Mouse (Mus musculus) limb, embryonic 13.5 days (tissue): ENCODE results near the gene Rhbdl2. TPM values are rescaled to one million over a fixed set of nuclear protein-coding genes. Genes with fewer than 3 reads are reported as not detected.

ENCODE experiments used
- ATAC-seq: fragments of 200-750 bp; cut with Nextera tagmentation; 2 replicates; pipeline ENCODE4 v1.8.0; 2017; ENCODE audit warnings: low read depth, moderate number of reproducible peaks, moderate TSS enrichment; ENCODE audit not compliant: low FRiP score
- H3K27ac ChIP-seq: fragments of 300-500 bp; sonication (generic); 2 replicates; pipeline ENCODE4 v1.5.1; 2015; ENCODE audit warnings: inconsistent platforms, mild to moderate bottlenecking, moderate library complexity
- H3K27me3 ChIP-seq: fragments of 300-500 bp; sonication (generic); 2 replicates; pipeline ENCODE4 v1.6.1; 2015; ENCODE audit warnings: mild to moderate bottlenecking, inconsistent platforms
- H3K36me3 ChIP-seq: fragments of 300-500 bp; sonication (generic); 2 replicates; pipeline ENCODE4 v1.6.1; 2015; ENCODE audit warnings: inconsistent platforms, mild to moderate bottlenecking, moderate library complexity
- H3K4me1 ChIP-seq: fragments of 300-500 bp; sonication (generic); 2 replicates; pipeline ENCODE4 v1.6.1; 2015; ENCODE audit warnings: inconsistent platforms
- H3K4me2 ChIP-seq: fragments of 300-500 bp; sonication (generic); replicated peaks from 2 replicates; pipeline ENCODE4 v1.6.1; 2015; ENCODE audit warnings: inconsistent platforms, mild to moderate bottlenecking, moderate library complexity
- H3K4me3 ChIP-seq: fragments of 300-500 bp; sonication (generic); 2 replicates; pipeline ENCODE4 v1.5.1; 2015; ENCODE audit warnings: moderate library complexity, mild to moderate bottlenecking, inconsistent platforms
- H3K9ac ChIP-seq: fragments of 300-500 bp; sonication (generic); 2 replicates; pipeline ENCODE4 v1.6.1; 2015; ENCODE audit warnings: mild to moderate bottlenecking, inconsistent platforms
- H3K9me3 ChIP-seq: fragments of 300-500 bp; sonication (generic); 2 replicates; pipeline ENCODE4 v1.6.1; 2016; ENCODE audit warnings: inconsistent platforms
- WGBS: fragments of 180-500 bp; shearing (Covaris S2); methylation state at CpG from one replicate; pipeline ENCODE4 v1.1.7; 2015; 5-methylcytosine and 5-hydroxymethylcytosine counted together
- polyA plus RNA-seq: library from polyadenylated mRNA; unstranded; fragments of >200 nt; fragmentation: Nextera tagmentation; extraction: Ambion mirVana; gene quantifications from 2 replicates; pipeline ENCODE4 v1.2.1, GENCODE M21; 2015

The Rhbdl2 gene
- polyA plus RNA-seq, 1 experiment from 2014 or later: 3.3 TPM

- 78% methylated on average over 4 of the region's 4 CpGs for WGBS
- H3K27me3 ChIP-seq: no peaks in the 10 kb centered on the region
- H3K9me3 ChIP-seq: no peaks in the 10 kb centered on the region
- no peak overlapping the region for H3K4me2 ChIP-seq
- H3K27ac ChIP-seq: no peak overlapping the region
- H3K4me1 ChIP-seq: no peaks in the 10 kb centered on the region
- no peak overlapping the region for H3K9ac ChIP-seq
- no peak for ATAC-seq
- no peaks in the 10 kb centered on the region for H3K36me3 ChIP-seq
- no peak overlapping the region for H3K4me3 ChIP-seq
Measured at GRCm38 (mm10) chr4:123856888-123857287, 69.2 kb downstream of the Rhbdl2 start.

DNA sequence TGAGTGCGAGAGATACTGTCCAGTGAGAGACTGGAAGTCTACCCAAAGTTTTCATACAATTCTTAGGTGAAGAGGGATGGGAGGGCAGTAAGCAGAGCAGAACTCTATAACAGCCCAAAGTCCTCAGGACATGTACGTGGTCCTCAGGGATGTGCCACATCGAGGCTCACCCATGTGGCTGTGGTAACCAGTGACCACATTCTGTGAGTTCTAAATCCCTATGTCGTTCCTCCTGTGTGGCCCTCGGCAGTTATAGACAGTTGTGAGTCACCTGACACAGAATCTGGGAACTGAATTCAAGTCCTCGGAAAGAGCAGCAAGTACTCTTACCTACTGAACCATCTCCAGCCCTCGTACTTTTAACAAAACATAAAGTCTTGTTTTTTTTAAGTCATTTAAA, 70.4 kb downstream of the Rhbdl2 start:
- 85% methylated on average over 7 of the region's 7 CpGs for WGBS
- Histone ChIP-seq H3K9ac (no peak overlapping the region), H3K4me3 (no peak overlapping the region), H3K4me1 (no peaks in the 10 kb centered on the region), H3K27me3 (no peaks in the 10 kb centered on the region), H3K9me3 (no peaks in the 10 kb centered on the region), H3K27ac (no peak overlapping the region), H3K4me2 (no peak overlapping the region), H3K36me3 (no peaks in the 10 kb centered on the region)
- no peak for ATAC-seq

GRCm38 (mm10) chr4:123859379-123859778, 71.7 kb downstream of the Rhbdl2 start, which contains the start of gene 4933427I04Rik:
4933427I04Rik (plus strand) TSS chr4:123859679.
- Histone ChIP-seq H3K4me2 (no peak within 1 kb of the TSS), H3K9ac (no peak within 1 kb of the TSS), H3K4me3 (no peak within 1 kb of the TSS), H3K9me3 (no peaks in the 10 kb centered on the region), H3K27me3 (no peaks in the 10 kb centered on the region), H3K36me3 (no peaks in the 10 kb centered on the region), H3K4me1 (no peaks in the 10 kb centered on the region), H3K27ac (no peak within 1 kb of the TSS)
- ATAC-seq: no peak
- 80% methylated on average over 3 of the region's 3 CpGs for WGBS

DNA sequence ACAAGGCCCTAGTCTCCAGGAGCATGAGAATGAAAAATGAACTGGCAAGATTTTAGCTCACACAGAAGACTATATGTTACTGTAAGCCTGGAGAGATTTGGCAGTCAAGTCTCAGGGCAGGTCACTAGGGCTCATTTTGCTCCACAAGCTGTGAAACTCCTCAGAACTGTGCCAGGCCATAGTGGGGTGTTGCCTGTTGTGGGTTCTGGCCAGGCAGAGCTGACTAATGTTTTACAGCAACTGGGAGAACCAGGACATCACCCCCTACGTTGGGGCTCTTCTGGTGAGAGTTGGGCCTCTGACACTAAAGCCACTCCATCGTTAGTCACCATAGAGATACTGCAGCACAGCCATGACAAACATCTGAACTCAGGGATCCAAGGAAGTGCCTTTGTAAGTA, 72.1 kb downstream of the Rhbdl2 start:
- Histone ChIP-seq H3K4me3 (no peak overlapping the region), H3K9me3 (no peaks in the 10 kb centered on the region), H3K4me1 (no peaks in the 10 kb centered on the region), H3K27ac (no peak overlapping the region), H3K36me3 (no peaks in the 10 kb centered on the region), H3K4me2 (no peak overlapping the region), H3K9ac (no peak overlapping the region), H3K27me3 (no peaks in the 10 kb centered on the region)
- WGBS: 59% methylated on average over 2 of the region's 2 CpGs
- ATAC-seq: no peak

GRCm38 (mm10) chr4:123860621-123861020, 72.9 kb downstream of the Rhbdl2 start:
- WGBS: 79% methylated on average over 5 of the region's 5 CpGs
- H3K9ac ChIP-seq: no peak overlapping the region
- no peaks in the 10 kb centered on the region for H3K4me1 ChIP-seq
- ATAC-seq: no peak
- H3K4me2 ChIP-seq: no peak overlapping the region
- no peak overlapping the region for H3K4me3 ChIP-seq
- no peak overlapping the region for H3K27ac ChIP-seq
- H3K27me3 ChIP-seq: no peaks in the 10 kb centered on the region
- H3K9me3 ChIP-seq: no peaks in the 10 kb centered on the region
- H3K36me3 ChIP-seq: no peaks in the 10 kb centered on the region

Other genes with a start within 250 kb of the Rhbdl2 start
- gene Macf1, start 103.5 kb upstream of the Rhbdl2 start, polyA plus RNA-seq: 47.5 and 48.0 TPM in 2 replicates
- gene Ndufs5, start 69.7 kb upstream of the Rhbdl2 start, polyA plus RNA-seq: 321 TPM in 2 replicates
- 51.8 and 53.7 TPM in 2 replicates for gene Akirin1, start 37.5 kb upstream of the Rhbdl2 start, polyA plus RNA-seq
- gene 4933427I04Rik, start 71.8 kb downstream of the Rhbdl2 start, polyA plus RNA-seq: 0.11 and 0.17 TPM in 2 replicates
- 67.8 and 69.5 TPM in 2 replicates for gene Mycbp, start 117.0 kb downstream of the Rhbdl2 start, polyA plus RNA-seq
- 52.0 and 52.7 TPM in 2 replicates for gene Rragc, start 129.6 kb downstream of the Rhbdl2 start, polyA plus RNA-seq
- not detected in 2 replicates for gene 4930535I16Rik, start 130.1 kb downstream of the Rhbdl2 start, polyA plus RNA-seq